15 mouse cellular contexts compared by ENCODE assay signal in genomic region chr6:55275786-55276185, GRCm38 (mm10).
A peak's percentile ranks its signal among the peaks of the same experiment; 100 is the strongest.
DNase-seq lines count a peak whose midpoint lies in the region; ATAC-seq and TF ChIP-seq lines count a peak whose summit lies in the region.
"Had no signal": no experiment of that assay in that cellular context is flagged by ENCODE, and none has a peak within 500 bp of the region (broad histone marks: within the 10 kb centered on the region; RNA-seq: fewer than 3 reads in every experiment).

No protein-coding gene starts in this region.

- no peaks in the 10 kb centered on the region for H3K9me3 ChIP-seq in embryonic facial prominence, embryonic 15.5 days (replicated peaks)
- no peaks in the 10 kb centered on the region for H3K9me3 ChIP-seq in embryonic facial prominence, embryonic 10.5 days
- no peaks in the 10 kb centered on the region for H3K9me3 ChIP-seq in liver, embryonic 12.5 days (replicated peaks)
- H3K9me3 ChIP-seq: forebrain, embryonic 12.5 days; hindbrain, embryonic 13.5 days; midbrain, embryonic 10.5 days had no signal

- H3K36me3 ChIP-seq in embryonic facial prominence, embryonic 15.5 days = no peaks in the 10 kb centered on the region
- peaks cover 26% of the 10 kb centered on the region for H3K36me3 ChIP-seq in embryonic facial prominence, embryonic 10.5 days (replicated peaks)
- H3K36me3 ChIP-seq in liver, adult 2 months (ENCODE audit: control insufficient read depth, insufficient read depth, low read length) = no peaks in the 10 kb centered on the region
- H3K36me3 ChIP-seq in liver, embryonic 12.5 days = no peaks in the 10 kb centered on the region
- H3K36me3 ChIP-seq: forebrain, embryonic 12.5 days had no signal

- no peaks in the 10 kb centered on the region for H3K27me3 ChIP-seq in embryonic facial prominence, embryonic 15.5 days
- no peaks in the 10 kb centered on the region for H3K27me3 ChIP-seq in embryonic facial prominence, embryonic 10.5 days (replicated peaks; ENCODE audit: low read depth, poor library complexity, severe bottlenecking)
- no peaks in the 10 kb centered on the region for H3K27me3 ChIP-seq in liver, adult 2 months (ENCODE audit: control insufficient read depth, insufficient read depth, low read length)
- H3K27me3 ChIP-seq in liver, embryonic 12.5 days (replicated peaks) = no peaks in the 10 kb centered on the region
- H3K27me3 ChIP-seq: forebrain, embryonic 12.5 days; hindbrain, embryonic 13.5 days had no signal

- H3K4me2 ChIP-seq in embryonic facial prominence, embryonic 15.5 days (replicated peaks) = no peak overlapping the region
- H3K4me2 ChIP-seq in liver, embryonic 12.5 days = no peak overlapping the region
- H3K4me2 ChIP-seq: forebrain, embryonic 12.5 days; hindbrain, embryonic 13.5 days had no signal

- TF ChIP-seq CTCF in liver, adult 2 months (IDR thresholded peaks at IDR 0.05; ENCODE audit: low read depth, low read length) = no peak

- no peak for ATAC-seq in embryonic facial prominence, embryonic 15.5 days (ENCODE audit: insufficient number of reproducible peaks, low FRiP score, low TSS enrichment, low read depth)
- no peak for ATAC-seq in liver, embryonic 12.5 days
- ATAC-seq in erythroid progenitor cell, adult 5-6 weeks (replicated peaks; ENCODE audit: low FRiP score, poor library complexity, severe bottlenecking) = no peak

- no peak for TF ChIP-seq POLR2A in liver, adult 2 months (IDR thresholded peaks at IDR 0.05; ENCODE audit: extremely low read depth, insufficient read depth, low read length)

- 68% methylated on average over 8 of the region's 8 CpGs for WGBS in embryonic facial prominence, embryonic 15.5 days
- WGBS in embryonic facial prominence, embryonic 10.5 days = 81% methylated on average over 8 of the region's 8 CpGs
- 81% methylated on average over 8 of the region's 8 CpGs for WGBS in liver, adult 2 months
- 71% methylated on average over 8 of the region's 8 CpGs for WGBS in liver, embryonic 12.5 days (ENCODE audit: insufficient replicate concordance)

- no peak for DNase-seq in embryonic facial prominence, embryonic 10.5 days (ENCODE audit: low spot score)
- DNase-seq in liver, adult 2 months (ENCODE audit: extremely low read depth, low read depth, low spot score) = no peak
- peak; percentile 43 for DNase-seq in cerebellum, adult 9-10 months
- DNase-seq in thymus, postnatal 0 days (ENCODE audit: low spot score) = no peak
- DNase-seq: adrenal gland, adult 8-10 months; left cerebral cortex, postnatal 4 days; spleen, adult 18-20 months; thymus, adult 18-20 months had no signal

- H3K4me3 ChIP-seq in embryonic facial prominence, embryonic 15.5 days (replicated peaks) = no peak overlapping the region
- no peak overlapping the region for H3K4me3 ChIP-seq in embryonic facial prominence, embryonic 10.5 days
- H3K4me3 ChIP-seq in liver, adult 2 months (ENCODE audit: insufficient read depth, low read depth, low read length) = no peak overlapping the region
- H3K4me3 ChIP-seq in liver, embryonic 12.5 days = no peak overlapping the region
- H3K4me3 ChIP-seq: forebrain, embryonic 12.5 days; hindbrain, embryonic 13.5 days; midbrain, embryonic 10.5 days had no signal

- no peaks in the 10 kb centered on the region for H3K79me2 ChIP-seq in liver, adult 2 months (ENCODE audit: control insufficient read depth, insufficient read depth, low read length)

- H3K27ac ChIP-seq in embryonic facial prominence, embryonic 15.5 days (replicated peaks) = 0 out of 2 replicates have a peak overlapping the region, but pooled peaks have one; percentile 7
- no peak overlapping the region for H3K27ac ChIP-seq in embryonic facial prominence, embryonic 10.5 days (replicated peaks)
- peak overlapping the region; percentile 29 for H3K27ac ChIP-seq in liver, adult 2 months (replicated peaks; ENCODE audit: insufficient read depth, low read depth, low read length)
- no peak overlapping the region for H3K27ac ChIP-seq in liver, embryonic 12.5 days
- H3K27ac ChIP-seq: forebrain, embryonic 12.5 days; hindbrain, embryonic 13.5 days; liver, embryonic 14.5 days; midbrain, embryonic 10.5 days had no signal

- no peak overlapping the region for H3K9ac ChIP-seq in embryonic facial prominence, embryonic 15.5 days
- no peak overlapping the region for H3K9ac ChIP-seq in liver, adult 2 months (ENCODE audit: low read depth, low read length)
- no peak overlapping the region for H3K9ac ChIP-seq in liver, embryonic 12.5 days
- H3K9ac ChIP-seq: forebrain, embryonic 12.5 days; hindbrain, embryonic 13.5 days; liver, embryonic 14.5 days had no signal

- peaks cover 27% of the 10 kb centered on the region for H3K4me1 ChIP-seq in embryonic facial prominence, embryonic 15.5 days
- H3K4me1 ChIP-seq in embryonic facial prominence, embryonic 10.5 days = peaks cover 28% of the 10 kb centered on the region
- peaks cover 17% of the 10 kb centered on the region for H3K4me1 ChIP-seq in liver, adult 2 months (ENCODE audit: control insufficient read depth, insufficient read depth, low read length)
- peaks cover 46% of the 10 kb centered on the region for H3K4me1 ChIP-seq in liver, embryonic 12.5 days

Comparison
In these comparisons a context has a peak if more than half of its experiments do, and no peak if none do; other contexts are left out.
1. H3K27ac ChIP-seq: peak in embryonic facial prominence, embryonic 15.5 days (single experiment) and liver, adult 2 months (single experiment); none in embryonic facial prominence, embryonic 10.5 days (single experiment) and liver, embryonic 12.5 days (single experiment).